Mouse (Mus musculus): ENCODE measurements around the gene Palmd. TPM values are rescaled to one million over a fixed set of nuclear protein-coding genes. Genes with fewer than 3 reads are reported as not detected.

Palmd gene
- polyA plus RNA-seq, 1 experiment from 2014 or later, result 15.9 TPM

Other genes with a start within 250 kb of the Palmd start
- 10.7 and 11.8 TPM in 2 replicates for gene Agl, start 160.8 kb downstream of the Palmd start, polyA plus RNA-seq (2014; fragmentation: Nextera tagmentation; extraction: Ambion mirVana)
- gene Frrs1, start 109.5 kb downstream of the Palmd start, polyA plus RNA-seq (2014; fragmentation: Nextera tagmentation; extraction: Ambion mirVana), result 1.9 and 3.1 TPM in 2 replicates
- gene 4930455H04Rik, start 720 bp downstream of the Palmd start, polyA plus RNA-seq (2014; fragmentation: Nextera tagmentation; extraction: Ambion mirVana), result not detected in 2 replicates

All from forebrain, embryonic 14.5 days (tissue).